Mouse (Mus musculus) testis, adult 2 months (tissue): ENCODE data around the gene Crim1.

Experiments used
- CTCF ChIP-seq: fragments of 200-500 bp; IDR thresholded peaks from 2 replicates; pipeline ENCODE4 v1.5.1; 2012; ENCODE audit warnings: low read depth, mild to moderate bottlenecking, inconsistent platforms, low read length, moderate library complexity; ENCODE audit not compliant: control insufficient read depth, insufficient read depth, insufficient replicate concordance
- POLR2A ChIP-seq: fragments of 200-500 bp; IDR thresholded peaks from 2 replicates; pipeline ENCODE4 v1.6.1; 2012; ENCODE audit warnings: low read depth, mild to moderate bottlenecking, inconsistent platforms, low read length, moderate library complexity; ENCODE audit not compliant: control insufficient read depth

DNA sequence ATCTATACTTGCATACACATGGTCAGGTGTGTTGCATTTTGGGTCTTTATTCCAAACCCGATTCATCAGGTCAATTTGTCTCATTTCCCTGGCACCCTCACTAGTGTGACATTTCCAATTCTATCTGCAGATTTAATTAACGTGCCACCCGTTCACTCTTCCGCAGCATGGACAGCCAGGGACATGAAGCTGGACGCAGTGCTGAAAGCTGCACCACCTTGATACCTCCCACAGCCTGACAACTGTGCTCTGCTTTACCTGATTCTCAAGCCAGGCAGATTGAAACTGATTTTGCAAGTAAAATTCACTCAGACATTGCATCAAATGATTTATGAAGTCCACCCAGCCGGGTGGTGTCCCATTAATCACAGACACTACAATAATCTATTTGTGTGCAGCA, 19.3 kb upstream of the Crim1 start:
- TF ChIP-seq POLR2A (no peak), CTCF (no peak)
